Mouse (Mus musculus) kidney, adult 8-10 months (tissue): ENCODE measurements around the gene 1190007I07Rik.

ENCODE experiments used
- DNase-seq, 2 experiments: peaks; one replicate each; pipeline ENCODE4 v3.0.0; 2022

The 1190007I07Rik gene

DNA sequence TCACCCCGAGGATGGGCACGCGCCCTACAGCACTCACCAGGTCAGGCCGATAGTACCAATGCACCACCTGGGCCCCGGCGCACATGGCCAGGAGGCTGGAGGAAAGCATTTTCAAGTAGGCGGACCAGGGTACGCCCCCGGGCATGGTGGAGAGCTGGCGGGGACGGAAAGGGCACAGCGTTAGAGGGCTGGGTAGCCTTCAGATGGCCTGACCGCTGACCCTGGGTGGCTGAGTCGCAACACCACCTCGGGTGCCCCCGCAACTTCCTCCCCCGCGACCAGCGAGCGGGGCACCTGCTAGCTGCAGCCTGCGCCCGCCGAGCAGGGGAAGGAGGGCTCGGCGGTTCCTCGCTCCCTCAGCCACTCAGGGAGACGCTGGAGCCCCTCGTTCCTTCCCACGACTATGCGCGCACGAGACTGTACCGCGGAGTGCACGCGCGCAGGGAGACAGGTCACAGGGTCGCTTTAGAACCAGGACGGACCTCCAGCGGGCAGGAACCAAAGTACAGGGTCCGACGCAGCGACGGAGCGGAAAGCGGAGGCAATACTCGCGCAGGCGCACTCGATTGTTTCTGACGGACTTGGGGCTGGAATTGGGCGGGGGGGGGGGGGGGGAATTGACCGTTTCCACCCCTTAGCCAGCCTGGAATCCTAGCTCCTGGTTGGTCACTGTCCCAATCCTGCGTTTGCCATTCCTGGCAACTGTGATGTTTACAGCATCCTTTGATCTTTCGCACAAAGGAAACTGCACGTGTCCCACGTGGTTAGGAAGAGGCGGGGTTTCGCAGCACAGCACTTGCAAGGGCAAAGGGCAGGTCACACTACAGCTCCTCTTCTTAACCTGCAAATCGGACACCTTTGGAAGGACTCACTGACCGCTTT lies at the start of gene 1190007I07Rik:
Gene 1190007I07Rik, minus strand, starts transcription at position 558 of the 882 bp plus-strand sequence.
- DNase-seq = peak; percentile 95

- no peak for DNase-seq
Measured at GRCm38 (mm10) chr10:82670205-82670604, 47.2 kb upstream of the 1190007I07Rik start.

- DNase-seq = peak; percentile 65 to 87
Measured at GRCm38 (mm10) chr10:82666436-82667234, 43.6 kb upstream of the 1190007I07Rik start.

DNA sequence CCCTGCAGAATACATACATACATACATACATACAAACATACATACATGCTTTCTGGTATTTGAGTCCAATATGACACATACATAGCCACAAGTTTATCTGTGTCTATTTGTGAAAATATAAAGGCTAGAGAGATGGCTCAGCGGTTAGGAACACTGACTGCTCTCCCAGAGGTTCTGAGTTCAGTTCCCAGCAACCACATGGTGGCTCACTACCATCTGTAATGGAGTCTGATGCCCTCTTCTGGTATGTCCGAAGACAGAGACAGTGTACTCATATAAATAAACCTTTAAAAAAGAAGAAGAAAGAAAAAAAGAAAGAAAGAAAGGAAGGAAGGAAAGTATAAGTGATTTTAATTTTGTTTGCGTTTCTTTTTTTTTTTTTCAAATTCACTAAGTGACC lies 42.9 kb upstream of the 1190007I07Rik start:
- no peak for DNase-seq

GRCm38 (mm10) chr10:82663289-82663688 lies 40.3 kb upstream of the 1190007I07Rik start:
- no peak for DNase-seq

GRCm38 (mm10) chr10:82662267-82662990 lies 39.4 kb upstream of the 1190007I07Rik start:
- DNase-seq = no peak

GRCm38 (mm10) chr10:82661820-82662219 lies 38.8 kb upstream of the 1190007I07Rik start:
- no peak for DNase-seq

- DNase-seq = no peak
Measured at GRCm38 (mm10) chr10:82654581-82654980, 31.6 kb upstream of the 1190007I07Rik start.

DNA sequence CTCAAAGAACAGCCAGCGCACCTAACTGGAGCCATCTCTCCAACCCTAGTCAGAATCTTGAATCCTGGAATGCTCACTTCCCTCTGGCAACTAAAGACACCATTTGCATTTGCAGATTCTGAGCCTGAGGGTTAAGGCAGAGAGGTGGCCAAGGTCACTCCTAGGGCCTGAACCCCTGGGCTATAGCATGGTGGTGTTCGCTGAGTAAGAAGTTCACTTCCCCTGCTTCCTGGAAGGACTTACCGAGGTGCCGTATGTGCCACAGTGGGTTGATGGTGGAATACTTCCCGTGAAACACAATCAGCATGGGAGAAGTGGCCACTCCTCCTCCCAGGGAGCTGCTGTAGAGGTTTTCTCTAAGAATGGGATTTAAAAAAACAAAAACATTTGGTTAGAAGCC lies 29.6 kb upstream of the 1190007I07Rik start:
- DNase-seq = no peak

- DNase-seq = no peak
Measured at GRCm38 (mm10) chr10:82651221-82651620, 28.2 kb upstream of the 1190007I07Rik start.

DNA sequence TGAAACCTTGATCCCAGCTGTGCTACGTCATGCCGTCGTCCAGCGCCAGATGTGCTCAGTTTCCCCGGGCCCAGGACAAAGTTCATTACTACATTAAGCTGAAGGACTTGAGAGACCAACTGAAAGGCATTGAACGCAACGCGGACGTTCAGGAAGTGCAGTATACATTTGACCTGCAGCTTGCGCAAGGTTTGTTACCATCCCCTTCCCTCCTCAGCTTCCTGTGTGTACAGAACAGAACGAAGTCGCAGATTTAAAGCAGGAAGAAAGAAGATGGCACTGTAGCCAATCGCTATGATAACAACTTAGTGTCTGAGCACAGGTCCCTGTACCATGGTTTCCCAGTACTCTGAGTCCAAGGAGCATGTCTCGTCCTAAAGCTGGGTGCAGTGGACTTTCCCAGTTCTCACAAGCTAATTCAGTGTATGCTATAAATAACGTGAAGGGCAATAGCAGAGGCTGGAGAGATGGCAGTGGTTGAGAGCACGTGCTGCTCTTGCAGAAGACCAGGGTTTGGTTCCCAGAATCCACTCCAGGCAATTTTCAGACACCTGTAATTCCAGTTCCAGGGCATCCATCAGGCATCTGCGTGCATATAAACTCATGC lies 24.3 kb upstream of the 1190007I07Rik start:
- no peak for DNase-seq

DNA sequence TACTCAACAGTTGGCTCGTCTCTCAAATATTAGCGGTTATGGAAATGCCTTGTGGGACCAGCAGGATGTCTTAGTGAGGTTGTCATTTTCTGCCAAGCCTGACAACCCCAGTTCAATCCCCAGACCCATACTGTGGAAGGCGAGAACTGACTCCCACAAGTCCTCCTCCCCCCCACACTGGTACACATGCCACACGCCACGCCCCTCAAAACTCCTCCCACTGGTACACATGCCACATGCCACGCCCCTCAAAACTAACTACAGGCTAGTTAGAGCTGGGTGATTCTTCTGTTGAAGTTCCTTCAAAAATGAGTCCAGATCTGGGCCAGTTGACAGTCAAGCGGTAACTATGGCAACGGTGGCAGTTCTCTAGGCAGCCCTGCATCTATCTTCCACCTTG lies 23.1 kb upstream of the 1190007I07Rik start:
- no peak for DNase-seq

DNA sequence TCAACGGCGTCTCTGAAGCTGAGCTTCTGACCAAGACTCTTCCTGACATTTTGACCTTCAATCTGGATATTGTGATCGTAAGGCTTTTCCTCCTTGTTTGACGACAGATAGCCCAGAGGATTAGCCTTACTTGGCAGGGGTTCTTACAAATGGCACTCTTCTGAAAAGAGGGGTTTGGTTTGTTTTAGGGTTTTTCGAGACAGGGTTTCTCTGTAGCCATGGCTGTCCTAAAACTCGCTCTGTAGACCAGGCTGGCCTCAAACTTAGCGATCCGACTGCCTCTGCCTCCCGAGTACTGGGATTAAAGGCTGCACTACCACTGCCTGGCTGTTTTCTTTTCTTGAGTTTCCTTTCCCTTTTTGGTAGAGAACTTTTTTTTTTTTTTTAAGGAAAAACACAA lies 18.5 kb upstream of the 1190007I07Rik start:
- DNase-seq = no peak

DNA sequence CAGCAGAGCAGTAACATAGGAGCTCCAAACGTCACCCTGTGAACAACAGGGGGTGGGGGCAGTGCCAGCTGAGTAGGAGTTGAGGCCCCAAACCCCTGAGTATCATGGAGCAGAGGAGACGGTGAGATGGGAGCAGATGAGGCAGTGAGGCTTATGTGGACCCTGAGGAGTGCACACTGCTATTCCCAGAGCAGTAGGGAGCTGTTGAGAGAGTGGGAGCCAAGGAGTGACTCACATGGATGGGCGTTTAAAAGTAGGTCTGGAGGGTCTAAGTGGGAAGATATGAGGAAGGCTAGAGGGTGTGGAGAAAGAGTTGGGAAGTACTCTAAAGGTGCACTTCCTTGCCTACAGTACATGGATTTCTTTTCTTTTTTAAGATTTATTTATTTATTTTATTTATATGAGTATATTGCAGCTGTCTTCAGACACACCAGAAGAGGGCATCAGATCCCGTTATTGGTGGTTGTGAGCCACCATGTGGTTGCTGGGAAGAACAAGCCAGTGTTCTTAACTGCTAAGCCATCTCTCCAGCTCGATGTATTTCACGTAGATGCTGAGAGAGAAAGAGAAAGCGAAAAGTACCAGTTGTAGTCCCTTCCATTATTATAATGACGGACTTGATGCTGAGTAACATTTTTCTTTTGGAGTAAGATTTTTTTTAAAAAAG lies 16.1 kb upstream of the 1190007I07Rik start:
- no peak for DNase-seq

DNA sequence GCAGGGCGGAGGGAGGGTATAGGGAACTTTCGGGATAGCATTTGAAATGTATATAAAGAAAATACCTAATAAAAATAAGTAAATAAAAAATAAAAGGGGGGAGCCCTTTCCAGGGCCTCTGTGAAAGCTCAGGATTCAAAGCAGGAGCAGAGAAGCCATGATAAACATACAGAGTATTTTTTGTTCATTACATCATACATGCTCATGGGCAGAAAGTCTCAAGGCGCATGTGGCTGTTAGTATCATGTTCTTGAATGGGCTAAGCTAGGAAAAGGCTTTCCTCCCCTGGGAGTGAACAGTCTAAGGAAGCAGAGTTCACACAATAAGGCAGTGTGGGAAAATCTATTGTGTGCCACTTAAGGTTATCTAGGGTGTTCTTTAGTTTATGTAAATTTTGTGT lies 13.3 kb upstream of the 1190007I07Rik start:
- DNase-seq = no peak

- DNase-seq = no peak
Measured at GRCm38 (mm10) chr10:82634348-82634747, 11.3 kb upstream of the 1190007I07Rik start.

DNA sequence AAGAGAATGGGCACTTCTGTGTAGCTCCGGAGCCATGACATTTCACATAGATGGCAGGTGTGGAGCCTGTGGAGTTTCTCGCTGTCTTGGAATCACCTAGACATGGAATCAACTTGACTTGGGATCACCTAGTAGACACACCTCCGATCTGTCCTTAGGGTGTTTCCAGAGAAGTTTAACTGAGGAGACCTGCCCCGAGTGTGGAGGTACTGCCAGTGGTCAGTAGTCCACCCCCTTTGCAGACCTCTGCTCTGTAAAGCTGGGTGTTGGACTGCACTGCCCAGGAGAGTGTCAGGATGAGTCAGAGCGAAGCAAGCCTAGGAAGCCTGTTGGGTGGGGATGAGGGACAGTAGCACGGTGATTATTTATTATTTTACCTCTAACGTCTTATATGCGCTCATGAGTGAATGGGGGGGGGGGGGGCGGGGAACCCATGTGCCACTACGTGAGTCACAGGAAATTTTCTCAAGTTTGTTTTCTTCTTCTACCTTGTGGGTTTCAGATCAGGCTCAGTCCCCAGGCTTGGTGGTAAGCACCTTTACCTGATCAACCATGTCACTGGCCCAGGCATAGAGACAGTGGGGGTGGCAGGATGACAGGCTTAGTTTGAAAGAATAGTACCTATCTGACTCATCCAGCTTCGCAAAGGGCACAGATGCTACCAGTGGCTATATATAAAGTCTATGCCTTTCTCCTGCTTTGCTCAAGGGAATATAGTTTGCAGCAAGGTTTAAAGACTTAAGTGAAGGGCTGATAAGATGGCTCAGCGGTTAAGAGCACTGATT lies 9.7 kb upstream of the 1190007I07Rik start:
- no peak for DNase-seq

- DNase-seq = no peak
Measured at GRCm38 (mm10) chr10:82631133-82631532, 8.1 kb upstream of the 1190007I07Rik start.

DNA sequence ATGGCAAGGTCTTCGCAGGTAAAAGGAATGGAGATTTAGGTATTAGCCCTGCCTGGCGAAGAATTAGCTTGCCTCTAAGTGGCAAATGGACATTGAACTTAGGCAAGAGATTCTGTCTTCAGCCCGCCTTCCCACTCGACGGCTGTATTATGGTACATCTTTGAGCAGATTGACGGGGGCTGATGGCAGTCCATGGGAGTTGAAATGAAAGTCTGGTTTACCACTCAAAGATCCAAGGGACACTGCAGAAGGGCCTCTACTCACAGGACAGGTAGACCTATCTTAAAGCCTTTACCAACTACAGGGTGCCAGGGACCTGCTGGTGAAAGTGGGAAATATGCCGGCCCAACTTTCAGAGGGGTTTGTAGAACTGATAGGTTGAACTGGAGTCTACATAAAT lies 7.5 kb upstream of the 1190007I07Rik start:
- no peak for DNase-seq

GRCm38 (mm10) chr10:82629586-82630255 lies 6.7 kb upstream of the 1190007I07Rik start, which contains the start of gene Tdg:
Gene Tdg (plus strand): TSS chr10:82629828.
- peak; percentile 89 to 90 for DNase-seq
